Mouse (Mus musculus) large intestine, adult 2 months (tissue): ENCODE data around the gene Ankrd52. TPM values are rescaled to one million over a fixed set of nuclear protein-coding genes. Genes with fewer than 3 reads are reported as not detected.

Experiments used
- DNase-seq: peaks from one replicate; pipeline ENCODE4 v3.0.0-alpha.2; 2012; ENCODE audit warnings: low read depth, low spot score
- WGBS: fragments of 180-500 bp; shearing (Covaris S2); methylation state at CpG from one replicate; pipeline ENCODE4 v1.1.7; 2018; 5-methylcytosine and 5-hydroxymethylcytosine counted together
- polyA plus RNA-seq: library from polyadenylated mRNA; depleted of rRNA; stranded (reverse); fragments of >200 nt; gene quantifications from 2 replicates; pipeline ENCODE4 v1.2.3, GENCODE M21; 2012; rRNA removed

Ankrd52 gene
- polyA plus RNA-seq, 1 experiment: 17.6 TPM

- DNase-seq: no peak
- WGBS: 82% methylated on average over 4 of the region's 4 CpGs
Measured at GRCm38 (mm10) chr10:128429454-128429853, 52.5 kb downstream of the Ankrd52 start.

GRCm38 (mm10) chr10:128433417-128433816 lies 56.5 kb downstream of the Ankrd52 start:
- 71% methylated on average over 2 of the region's 2 CpGs for WGBS
- DNase-seq: no peak

DNA sequence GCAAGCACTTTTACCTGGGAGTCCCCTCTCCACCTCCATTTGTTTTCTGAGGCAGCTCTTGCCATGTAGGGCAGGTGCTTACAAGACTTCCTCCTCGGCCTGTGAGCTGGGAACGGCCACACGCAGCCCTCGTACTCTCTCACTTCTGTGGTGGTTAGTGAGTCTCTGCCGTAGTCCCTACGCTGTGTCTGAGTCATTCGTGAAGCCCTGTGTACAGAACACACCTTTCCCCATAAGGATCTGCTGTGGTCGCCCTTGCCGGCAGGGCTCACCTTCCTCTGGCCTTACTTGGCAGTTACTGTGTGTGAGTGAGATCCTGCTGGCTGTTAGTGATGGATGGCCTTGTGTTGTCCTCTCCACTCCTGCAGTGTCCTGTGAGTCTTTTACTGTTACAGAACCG lies 57.8 kb downstream of the Ankrd52 start:
- no peak for DNase-seq
- WGBS: 67% methylated on average over 10 of the region's 10 CpGs

DNA sequence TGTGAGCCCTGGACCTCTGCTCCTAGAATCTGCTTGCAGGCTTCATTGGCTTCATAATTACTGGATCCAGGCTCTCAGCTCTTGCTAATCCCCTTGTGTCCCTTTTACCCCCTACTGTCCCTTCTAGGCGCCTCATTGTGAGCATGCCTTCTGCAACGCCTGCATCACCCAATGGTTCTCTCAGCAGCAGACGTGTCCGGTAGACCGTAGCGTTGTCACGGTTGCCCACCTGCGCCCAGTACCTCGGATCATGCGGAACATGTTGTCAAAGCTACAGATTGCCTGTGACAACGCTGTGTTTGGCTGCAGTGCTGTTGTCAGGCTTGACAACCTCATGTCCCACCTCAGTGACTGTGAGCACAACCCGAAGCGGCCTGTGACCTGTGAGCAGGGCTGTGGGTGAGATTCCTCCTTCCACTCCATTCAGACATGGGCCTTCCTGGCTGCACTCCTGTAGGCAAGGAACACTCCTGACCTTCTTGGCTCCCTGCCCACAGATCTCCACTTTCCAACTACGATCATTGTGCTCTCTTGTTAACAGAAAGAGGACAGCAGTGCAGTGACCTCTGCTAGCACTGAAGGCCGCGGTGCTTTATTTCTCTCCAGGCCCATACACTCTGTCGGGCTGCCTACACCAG lies 58.4 kb downstream of the Ankrd52 start:
- DNase-seq: no peak
- 82% methylated on average over 17 of the region's 17 CpGs for WGBS

- DNase-seq: no peak
- 76% methylated on average over 5 of the region's 5 CpGs for WGBS
Measured at GRCm38 (mm10) chr10:128435873-128436272, 59.0 kb downstream of the Ankrd52 start.

DNA sequence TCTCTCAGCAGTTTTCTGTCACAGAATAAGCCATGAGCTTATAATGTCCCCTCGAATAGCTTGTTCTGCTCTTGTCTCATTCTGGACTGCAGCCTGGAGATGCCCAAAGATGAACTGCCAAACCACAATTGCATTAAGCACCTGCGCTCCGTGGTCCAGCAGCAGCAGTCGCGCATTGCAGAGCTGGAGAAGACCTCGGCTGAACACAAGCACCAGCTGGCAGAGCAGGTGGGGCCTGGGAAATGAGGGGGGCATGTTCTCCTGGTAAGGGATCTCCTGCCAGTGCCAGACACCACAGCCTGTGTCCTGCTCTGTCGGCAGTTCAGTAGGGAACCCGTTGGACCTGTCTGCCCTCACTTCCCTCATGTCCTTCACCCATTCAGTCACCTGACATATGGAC lies 59.5 kb downstream of the Ankrd52 start:
- WGBS: 84% methylated on average over 8 of the region's 8 CpGs
- no peak for DNase-seq

DNA sequence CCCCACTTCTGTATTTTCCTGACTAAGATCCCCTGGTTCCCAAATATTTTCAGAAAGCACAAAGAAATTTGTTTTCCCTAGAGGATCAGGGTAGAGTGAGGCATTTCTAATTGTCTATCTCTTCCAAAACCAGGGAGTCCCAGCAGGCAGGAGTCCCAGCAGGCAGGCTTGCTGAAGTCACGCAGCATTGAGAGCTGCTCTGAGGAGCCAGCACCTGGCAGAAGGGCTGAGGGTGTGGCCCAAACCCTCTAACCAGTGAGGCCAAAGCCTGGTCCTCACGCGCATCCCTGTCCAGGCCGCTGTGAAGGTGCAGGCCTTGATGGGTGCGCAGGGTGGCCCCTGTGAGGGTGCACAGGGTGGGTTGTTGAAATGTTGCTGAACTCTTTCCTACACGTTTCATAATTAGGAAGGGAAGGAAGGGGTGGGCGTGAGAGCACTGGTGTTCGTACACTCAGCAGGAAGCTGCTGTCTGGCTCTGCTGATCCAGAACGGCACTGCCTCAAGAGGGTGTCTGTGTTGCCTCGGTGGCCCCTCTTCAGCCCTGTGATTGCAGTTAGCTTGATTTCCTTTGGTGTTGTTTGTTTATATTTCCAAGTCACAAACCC lies 61.9 kb downstream of the Ankrd52 start:
- WGBS: 67% methylated on average over 10 of the region's 10 CpGs
- DNase-seq: no peak

DNA sequence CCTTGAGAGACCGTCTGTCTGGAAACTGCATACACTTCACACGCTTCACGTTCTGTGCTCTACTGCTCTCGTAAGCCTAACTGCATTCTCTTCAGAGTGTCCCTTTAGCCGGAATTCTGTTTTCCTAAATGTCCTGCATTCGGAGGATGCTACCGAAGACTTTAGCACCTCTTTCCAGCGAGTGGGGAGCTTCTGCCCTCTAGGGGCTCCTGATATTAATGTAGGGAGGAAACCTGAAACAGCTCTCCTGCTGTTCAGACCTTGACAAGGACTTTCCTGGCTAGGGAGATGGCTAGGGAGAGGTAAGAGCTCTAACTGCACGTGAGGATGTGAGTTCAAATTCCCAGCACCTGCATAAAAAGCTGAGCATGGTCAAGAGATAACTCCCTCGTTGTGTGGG lies 63.5 kb downstream of the Ankrd52 start:
- no peak for DNase-seq
- WGBS: 46% methylated on average over 10 of the region's 10 CpGs

DNA sequence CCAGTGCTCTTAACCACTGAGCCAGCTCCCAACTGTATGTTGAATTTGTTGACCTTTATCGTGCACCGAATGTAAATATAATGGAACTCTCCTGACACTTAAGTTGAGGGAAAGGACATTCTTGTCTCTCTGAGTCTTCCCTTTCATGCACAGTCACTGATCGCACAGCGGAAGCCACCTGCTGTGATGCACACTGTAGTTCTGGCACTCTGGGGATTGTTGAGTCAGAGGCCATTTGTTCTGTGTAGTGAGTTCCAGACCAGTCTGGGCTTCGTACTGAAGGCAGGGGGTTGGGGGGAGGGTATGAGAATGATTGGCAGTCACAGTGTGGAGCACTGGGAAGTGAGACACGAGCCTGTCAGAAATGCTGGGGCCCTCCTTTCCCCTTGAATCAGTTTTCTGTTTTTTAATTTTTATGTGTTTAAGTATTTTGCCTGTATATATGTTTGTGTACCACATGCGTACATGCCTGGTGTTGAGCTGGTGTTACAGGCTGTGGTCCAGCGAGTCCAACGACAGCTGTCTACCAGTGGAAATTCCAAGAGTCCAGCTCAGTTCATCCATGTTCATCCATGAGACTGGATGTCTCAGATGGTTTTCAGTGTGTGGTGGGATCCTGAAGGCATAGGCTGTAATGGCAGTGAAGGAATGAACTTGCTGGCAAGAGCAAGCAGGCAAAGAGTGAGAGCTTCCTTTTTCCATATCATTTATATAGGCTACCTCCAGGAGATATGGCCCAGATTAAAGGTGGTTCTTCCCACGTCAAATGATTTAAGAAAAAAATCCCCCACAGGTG lies 64.6 kb downstream of the Ankrd52 start:
- WGBS: 88% methylated on average over 10 of the region's 10 CpGs
- DNase-seq: no peak

DNA sequence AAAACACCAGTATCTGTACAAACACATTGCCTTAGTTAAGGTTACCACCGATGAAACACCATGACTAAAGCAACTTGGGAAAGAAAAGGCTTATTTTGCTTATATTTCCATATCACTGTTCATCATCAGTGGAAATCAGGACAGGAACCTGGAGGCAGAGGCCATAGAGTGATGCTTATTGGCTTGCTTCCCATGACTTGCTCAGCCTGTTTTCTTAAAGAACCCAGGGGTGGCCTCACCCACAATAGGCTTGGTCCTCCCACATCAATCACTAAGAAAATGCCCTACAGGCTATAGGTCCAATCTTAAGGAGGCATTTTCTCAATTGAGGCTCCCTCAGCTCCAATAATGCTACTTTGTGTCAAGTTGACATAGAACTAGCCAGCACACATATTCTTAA lies 65.8 kb downstream of the Ankrd52 start:
- no peak for DNase-seq
- WGBS: 86% methylated on average over 1 of the region's 1 CpGs

- WGBS: 39% methylated on average over 6 of the region's 6 CpGs
- no peak for DNase-seq
Measured at GRCm38 (mm10) chr10:128444354-128444753, 67.4 kb downstream of the Ankrd52 start.

DNA sequence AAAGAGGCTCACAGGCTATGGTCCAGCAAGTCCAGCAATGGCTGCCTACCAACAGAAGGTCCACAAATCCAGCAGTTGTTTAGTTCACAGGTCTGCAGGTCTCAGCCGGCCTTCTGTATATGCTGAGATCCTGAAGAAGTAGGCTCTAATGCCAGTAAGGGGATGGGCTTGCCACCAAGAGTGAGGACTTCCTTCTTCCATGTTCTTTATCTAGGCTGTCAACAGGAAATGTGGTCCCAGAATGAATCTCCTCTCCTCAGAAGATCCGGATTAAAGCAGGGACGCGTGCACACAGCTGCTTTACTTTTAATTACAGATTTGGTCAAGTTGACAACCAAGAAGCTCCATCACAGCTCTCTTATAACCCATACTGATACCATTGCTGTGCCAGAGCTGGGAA lies 68.5 kb downstream of the Ankrd52 start:
- WGBS: 71% methylated on average over 4 of the region's 4 CpGs
- no peak for DNase-seq

DNA sequence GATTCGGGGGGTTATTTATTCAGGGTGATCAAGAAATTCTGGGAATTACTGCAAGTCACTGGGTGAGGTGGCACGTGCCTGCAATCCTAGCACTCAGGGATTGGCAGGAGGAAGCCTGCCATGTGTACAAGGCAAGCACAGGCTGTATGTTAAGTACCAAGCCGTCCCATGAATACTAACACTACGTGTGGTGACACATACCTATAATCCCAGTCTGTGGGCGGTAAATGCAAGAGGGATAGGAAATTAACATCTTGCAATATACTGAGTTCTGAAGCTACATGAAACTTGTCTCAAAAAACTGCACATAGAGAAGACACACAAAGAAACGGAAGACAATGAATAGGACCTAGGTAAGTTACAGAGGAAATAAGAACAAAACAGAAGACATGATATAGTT lies 74.1 kb downstream of the Ankrd52 start:
- WGBS: 77% methylated on average over 6 of the region's 6 CpGs
- DNase-seq: no peak

GRCm38 (mm10) chr10:128454471-128454870 lies 77.6 kb downstream of the Ankrd52 start:
- no peak for DNase-seq
- WGBS: 74% methylated on average over 3 of the region's 3 CpGs

DNA sequence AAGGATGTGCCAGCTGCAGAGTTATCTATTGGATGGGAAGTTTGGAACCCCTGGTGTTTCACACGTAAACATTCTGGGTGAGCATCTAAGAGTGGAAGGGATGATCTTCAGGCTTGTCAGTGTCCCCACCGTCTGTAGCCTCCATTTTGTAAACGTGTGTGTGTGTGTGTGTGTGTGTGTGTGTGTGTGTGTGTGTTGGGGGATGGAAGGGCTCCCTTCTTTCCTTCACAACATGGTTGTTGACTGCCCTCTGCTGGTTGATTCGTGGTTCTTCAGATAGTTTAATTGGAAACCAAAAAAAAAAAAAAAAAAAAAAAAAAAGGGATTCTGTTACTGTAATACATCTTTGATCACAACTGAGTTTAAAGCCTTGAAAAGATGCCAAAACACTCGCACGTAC lies 78.4 kb downstream of the Ankrd52 start:
- 2% methylated on average over 6 of the region's 6 CpGs for WGBS
- DNase-seq: peak; percentile 57

GRCm38 (mm10) chr10:128457676-128458075 lies 80.8 kb downstream of the Ankrd52 start:
- no peak for DNase-seq
- WGBS: 94% methylated on average over 6 of the region's 6 CpGs

Other genes starting within 250 kb of the Ankrd52 start
- gene Rbms2, start 196.8 kb upstream of the Ankrd52 start, polyA plus RNA-seq: 33.1 and 43.2 TPM in 2 replicates
- gene Gls2, start 182.7 kb upstream of the Ankrd52 start, polyA plus RNA-seq: 2.0 and 3.3 TPM in 2 replicates
- 17.7 and 20.9 TPM in 2 replicates for gene Spryd4, start 165.3 kb upstream of the Ankrd52 start, polyA plus RNA-seq
- gene Mip, start 151.3 kb upstream of the Ankrd52 start, polyA plus RNA-seq: not detected in 2 replicates
- gene Timeless, start 145.1 kb upstream of the Ankrd52 start, polyA plus RNA-seq: 5.7 TPM in 2 replicates
- 0.11 and 0.12 TPM in 2 replicates for gene Apon, start 123.0 kb upstream of the Ankrd52 start, polyA plus RNA-seq
- gene Apof, start 108.4 kb upstream of the Ankrd52 start, polyA plus RNA-seq: 0.08 and 0.16 TPM in 2 replicates
- gene Stat2, start 106.6 kb upstream of the Ankrd52 start, polyA plus RNA-seq: 18.9 and 36.4 TPM in 2 replicates
- 0.12 TPM in 1 of 2 replicates, not detected in the other for gene Il23a, start 78.4 kb upstream of the Ankrd52 start, polyA plus RNA-seq
- 16.7 and 28.0 TPM in 2 replicates for gene Pan2, start 73.8 kb upstream of the Ankrd52 start, polyA plus RNA-seq
- 77.0 and 89.7 TPM in 2 replicates for gene Cnpy2, start 54.7 kb upstream of the Ankrd52 start, polyA plus RNA-seq
- gene Cs, start 39.4 kb upstream of the Ankrd52 start, polyA plus RNA-seq: 361 and 585 TPM in 2 replicates
- 22.0 and 27.1 TPM in 2 replicates for gene Coq10a, start 8.1 kb upstream of the Ankrd52 start, polyA plus RNA-seq
- gene Slc39a5, start 24.1 kb downstream of the Ankrd52 start, polyA plus RNA-seq: 209 and 267 TPM in 2 replicates
- 35.6 and 39.4 TPM in 2 replicates for gene Nabp2, start 34.4 kb downstream of the Ankrd52 start, polyA plus RNA-seq
- gene Rnf41, start 34.5 kb downstream of the Ankrd52 start, polyA plus RNA-seq: 18.3 and 20.4 TPM in 2 replicates
- 43.3 and 67.4 TPM in 2 replicates for gene Smarcc2, start 82.1 kb downstream of the Ankrd52 start, polyA plus RNA-seq
- gene Myl6, start 117.0 kb downstream of the Ankrd52 start, polyA plus RNA-seq: 1,613 and 1,784 TPM in 2 replicates
- 1.1 and 1.4 TPM in 2 replicates for gene Myl6b, start 121.6 kb downstream of the Ankrd52 start, polyA plus RNA-seq
- 32.4 TPM in 2 replicates for gene Esyt1, start 148.8 kb downstream of the Ankrd52 start, polyA plus RNA-seq
- gene Zc3h10, start 170.7 kb downstream of the Ankrd52 start, polyA plus RNA-seq: 10.7 and 12.2 TPM in 2 replicates
- gene Rpl41, start 172.2 kb downstream of the Ankrd52 start, polyA plus RNA-seq: 2,450 and 2,465 TPM in 2 replicates
- 29.3 and 31.2 TPM in 2 replicates for gene Pa2g4, start 188.9 kb downstream of the Ankrd52 start, polyA plus RNA-seq
- 76.7 and 120 TPM in 2 replicates for gene Erbb3, start 212.5 kb downstream of the Ankrd52 start, polyA plus RNA-seq
- 1,017 and 1,368 TPM in 2 replicates for gene Rps26, start 249.6 kb downstream of the Ankrd52 start, polyA plus RNA-seq